Mouse (Mus musculus): Measurements from ENCODE around the gene Pop5. TPM values are rescaled to one million over a fixed set of nuclear protein-coding genes. Genes with fewer than 3 reads are reported as not detected.
A peak's percentile ranks its signal among the peaks of the same experiment; 100 is the strongest.

The Pop5 gene
- polyA plus RNA-seq, 1 experiment: 68.6 TPM

GRCm38 (mm10) chr5:115232516-115232915 is 3.1 kb upstream of the Pop5 start:
- Histone ChIP-seq H3K4me3 (ENCODE audit: low read depth, low read length) (no peak overlapping the region), H3K4me1 (ENCODE audit: control insufficient read depth, insufficient read depth, insufficient read length, low read length) (0 out of 2 replicates have a peak, but pooled peaks cover 2% of the 10 kb centered on the region), H3K36me3 (ENCODE audit: control insufficient read depth, insufficient read depth, low read length) (no peaks in the 10 kb centered on the region), H3K27me3 (ENCODE audit: control insufficient read depth, insufficient read depth, low read length) (no peaks in the 10 kb centered on the region), H3K27ac (ENCODE audit: insufficient read depth, low read depth, low read length) (no peak overlapping the region)
- WGBS: 38% methylated on average over 6 of the region's 6 CpGs
- no peak for TF ChIP-seq POLR2A (IDR thresholded peaks at IDR 0.05; ENCODE audit: low read depth, low read length)
- TF ChIP-seq CTCF (IDR thresholded peaks at IDR 0.05; ENCODE audit: extremely low read depth, insufficient read length, insufficient replicate concordance, low read depth, low read length): no peak

- no peak overlapping the region for H3K4me3 ChIP-seq (ENCODE audit: low read depth, low read length)
- WGBS: 86% methylated on average over 14 of the region's 14 CpGs
- H3K27ac ChIP-seq (ENCODE audit: insufficient read depth, low read depth, low read length): no peak overlapping the region
- H3K27me3 ChIP-seq (ENCODE audit: control insufficient read depth, insufficient read depth, low read length): no peaks in the 10 kb centered on the region
- no peaks in the 10 kb centered on the region for H3K36me3 ChIP-seq (ENCODE audit: control insufficient read depth, insufficient read depth, low read length)
- 0 out of 2 replicates have a peak, but pooled peaks cover 2% of the 10 kb centered on the region for H3K4me1 ChIP-seq (ENCODE audit: control insufficient read depth, insufficient read depth, insufficient read length, low read length)
- TF ChIP-seq CTCF (IDR thresholded peaks at IDR 0.05; ENCODE audit: extremely low read depth, insufficient read length, insufficient replicate concordance, low read depth, low read length): no peak
- TF ChIP-seq POLR2A (IDR thresholded peaks at IDR 0.05; ENCODE audit: low read depth, low read length): no peak
Measured at GRCm38 (mm10) chr5:115233031-115233780, 2.4 kb upstream of the Pop5 start.

- Histone ChIP-seq H3K36me3 (ENCODE audit: control insufficient read depth, insufficient read depth, low read length) (no peaks in the 10 kb centered on the region), H3K4me3 (ENCODE audit: low read depth, low read length) (no peak overlapping the region), H3K27me3 (ENCODE audit: control insufficient read depth, insufficient read depth, low read length) (no peaks in the 10 kb centered on the region), H3K4me1 (ENCODE audit: control insufficient read depth, insufficient read depth, insufficient read length, low read length) (0 out of 2 replicates have a peak, but pooled peaks cover 2% of the 10 kb centered on the region), H3K27ac (ENCODE audit: insufficient read depth, low read depth, low read length) (no peak overlapping the region)
- WGBS: 84% methylated on average over 6 of the region's 6 CpGs
- TF ChIP-seq CTCF (IDR thresholded peaks at IDR 0.05; ENCODE audit: extremely low read depth, insufficient read length, insufficient replicate concordance, low read depth, low read length) (no peak), POLR2A (IDR thresholded peaks at IDR 0.05; ENCODE audit: low read depth, low read length) (no peak)
Measured at GRCm38 (mm10) chr5:115234519-115234918, 1.1 kb upstream of the Pop5 start.

- Histone ChIP-seq H3K36me3 (ENCODE audit: control insufficient read depth, insufficient read depth, low read length) (peaks cover 3% of the 10 kb centered on the region; the same call in 1 of the 2 replicates), H3K27ac (ENCODE audit: insufficient read depth, low read depth, low read length) (no peak overlapping the region), H3K27me3 (ENCODE audit: control insufficient read depth, insufficient read depth, low read length) (no peaks in the 10 kb centered on the region), H3K4me1 (ENCODE audit: control insufficient read depth, insufficient read depth, insufficient read length, low read length) (0 out of 2 replicates have a peak, but pooled peaks cover 2% of the 10 kb centered on the region), H3K4me3 (ENCODE audit: low read depth, low read length) (peak overlapping the region; percentile 61)
- TF ChIP-seq POLR2A (IDR thresholded peaks at IDR 0.05; ENCODE audit: low read depth, low read length) (no peak), CTCF (IDR thresholded peaks at IDR 0.05; ENCODE audit: extremely low read depth, insufficient read length, insufficient replicate concordance, low read depth, low read length) (no peak)
- WGBS: 3% methylated on average over 45 of the region's 45 CpGs
Measured at GRCm38 (mm10) chr5:115235323-115235771, 289 bp upstream of the Pop5 start.

- WGBS: under 1% methylated on average over 88 of the region's 88 CpGs
- Histone ChIP-seq H3K36me3 (ENCODE audit: control insufficient read depth, insufficient read depth, low read length) (peaks cover 30% of the 10 kb centered on the region), H3K4me1 (ENCODE audit: control insufficient read depth, insufficient read depth, insufficient read length, low read length) (0 out of 2 replicates have a peak, but pooled peaks cover 2% of the 10 kb centered on the region), H3K27ac (ENCODE audit: insufficient read depth, low read depth, low read length) (peak overlapping the region; percentile 51), H3K27me3 (ENCODE audit: control insufficient read depth, insufficient read depth, low read length) (no peaks in the 10 kb centered on the region), H3K4me3 (ENCODE audit: low read depth, low read length) (peak overlapping the region; percentile 76)
- peak; percentile 50; the same call in 1 of the 2 replicates for TF ChIP-seq POLR2A (IDR thresholded peaks at IDR 0.05; ENCODE audit: low read depth, low read length)
- TF ChIP-seq CTCF (IDR thresholded peaks at IDR 0.05; ENCODE audit: extremely low read depth, insufficient read length, insufficient replicate concordance, low read depth, low read length): no peak
Measured at GRCm38 (mm10) chr5:115237803-115238728, 2.4 kb downstream of the Pop5 start.

GRCm38 (mm10) chr5:115238729-115239195 is 3.1 kb downstream of the Pop5 start:
- peak overlapping the region; percentile 15; the same call in 1 of the 2 replicates for H3K4me3 ChIP-seq (ENCODE audit: low read depth, low read length)
- peaks cover 37% of the 10 kb centered on the region for H3K36me3 ChIP-seq (ENCODE audit: control insufficient read depth, insufficient read depth, low read length)
- H3K27ac ChIP-seq (ENCODE audit: insufficient read depth, low read depth, low read length): no peak overlapping the region
- 8% methylated on average over 11 of the region's 11 CpGs for WGBS
- no peak for TF ChIP-seq POLR2A (IDR thresholded peaks at IDR 0.05; ENCODE audit: low read depth, low read length)
- no peak for TF ChIP-seq CTCF (IDR thresholded peaks at IDR 0.05; ENCODE audit: extremely low read depth, insufficient read length, insufficient replicate concordance, low read depth, low read length)
- no peaks in the 10 kb centered on the region for H3K27me3 ChIP-seq (ENCODE audit: control insufficient read depth, insufficient read depth, low read length)
- 0 out of 2 replicates have a peak, but pooled peaks cover 2% of the 10 kb centered on the region for H3K4me1 ChIP-seq (ENCODE audit: control insufficient read depth, insufficient read depth, insufficient read length, low read length)
